In genomic region chr1:30017596-30017995, GRCm38 (mm10) we compare ENCODE assay signal across 19 mouse cellular contexts.
DNase-seq lines count a peak whose midpoint lies in the region; ATAC-seq and TF ChIP-seq lines count a peak whose summit lies in the region.
"Had no signal": no experiment of that assay in that cellular context is flagged by ENCODE, and none has a peak within 500 bp of the region (broad histone marks: within the 10 kb centered on the region; RNA-seq: fewer than 3 reads in every experiment).

No protein-coding gene starts in this region.

- no peaks in the 10 kb centered on the region for H3K27me3 ChIP-seq in embryonic facial prominence, embryonic 14.5 days (replicated peaks; ENCODE audit: control insufficient read depth, insufficient read depth, low read length)
- H3K27me3 ChIP-seq in embryonic facial prominence, embryonic 10.5 days (replicated peaks; ENCODE audit: low read depth, poor library complexity, severe bottlenecking), result no peaks in the 10 kb centered on the region
- no peaks in the 10 kb centered on the region for H3K27me3 ChIP-seq in intestine, postnatal 0 days (replicated peaks; ENCODE audit: control insufficient read depth, insufficient read depth, low read length)
- H3K27me3 ChIP-seq: heart, embryonic 12.5 days; limb, embryonic 15.5 days; midbrain, embryonic 13.5 days had no signal

- H3K4me2 ChIP-seq in embryonic facial prominence, embryonic 14.5 days (ENCODE audit: low read depth, low read length), result no peak overlapping the region
- no peak overlapping the region for H3K4me2 ChIP-seq in intestine, postnatal 0 days (replicated peaks; ENCODE audit: low read depth)
- H3K4me2 ChIP-seq: heart, embryonic 12.5 days; limb, embryonic 15.5 days; midbrain, embryonic 13.5 days had no signal

- intact Hi-C loops in left cerebral cortex, postnatal 4 days (cut with DNase I), result no loop called here
- intact Hi-C loops in left cerebral cortex, postnatal 25 days (cut with DNase I), result no loop called here

- H3K9me3 ChIP-seq in embryonic facial prominence, embryonic 14.5 days (ENCODE audit: control insufficient read depth, low read length), result no peaks in the 10 kb centered on the region
- H3K9me3 ChIP-seq in embryonic facial prominence, embryonic 10.5 days, result no peaks in the 10 kb centered on the region
- no peaks in the 10 kb centered on the region for H3K9me3 ChIP-seq in intestine, postnatal 0 days (ENCODE audit: control insufficient read depth)
- H3K9me3 ChIP-seq: heart, embryonic 12.5 days; limb, embryonic 15.5 days; midbrain, embryonic 13.5 days had no signal

- no peaks in the 10 kb centered on the region for H3K4me1 ChIP-seq in embryonic facial prominence, embryonic 14.5 days (ENCODE audit: control insufficient read depth, insufficient read depth, low read length)
- H3K4me1 ChIP-seq in embryonic facial prominence, embryonic 10.5 days, result no peaks in the 10 kb centered on the region
- no peaks in the 10 kb centered on the region for H3K4me1 ChIP-seq in intestine, postnatal 0 days (replicated peaks; ENCODE audit: control insufficient read depth, insufficient read depth, low read length)
- H3K4me1 ChIP-seq: heart, embryonic 12.5 days; limb, embryonic 15.5 days; midbrain, embryonic 13.5 days had no signal

- H3K27ac ChIP-seq in embryonic facial prominence, embryonic 14.5 days (replicated peaks; ENCODE audit: low read depth, low read length), result no peak overlapping the region
- no peak overlapping the region for H3K27ac ChIP-seq in embryonic facial prominence, embryonic 10.5 days (replicated peaks)
- H3K27ac ChIP-seq in intestine, postnatal 0 days (ENCODE audit: low read depth, low read length), result no peak overlapping the region
- H3K27ac ChIP-seq: limb, embryonic 15.5 days; midbrain, embryonic 13.5 days had no signal

- peak; percentile 93 for DNase-seq in embryonic facial prominence, embryonic 14.5 days (ENCODE audit: low spot score)
- no peak for DNase-seq in embryonic facial prominence, embryonic 10.5 days (ENCODE audit: low spot score)
- DNase-seq in left cerebral cortex, adult 11 months (ENCODE audit: low spot score), result peak; percentile 5
- DNase-seq in left cerebral cortex, postnatal 4 days, result no peak
- DNase-seq in brain, adult 2 months (ENCODE audit: low read depth, low spot score), result peak; percentile 82
- peak; percentile 23 to 75 for DNase-seq in left cerebral cortex, postnatal 25 days (ENCODE audit: low spot score in 2 of 2)
- no peak for DNase-seq in urinary bladder, postnatal 10 days (ENCODE audit: low spot score)
- DNase-seq: cerebellum, adult 9-10 months; gastrocnemius, postnatal 36 days; layer of hippocampus, adult 9-11 months; liver, postnatal 0 days; thymus, postnatal 36 days had no signal

- TF ChIP-seq CTCF in intestine, postnatal 0 days (IDR thresholded peaks at IDR 0.05; ENCODE audit: low read depth), result no peak

- H3K4me3 ChIP-seq in embryonic facial prominence, embryonic 14.5 days (ENCODE audit: low read depth, low read length), result no peak overlapping the region
- H3K4me3 ChIP-seq in embryonic facial prominence, embryonic 10.5 days, result no peak overlapping the region
- no peak overlapping the region for H3K4me3 ChIP-seq in intestine, postnatal 0 days (ENCODE audit: low read depth, low read length)
- H3K4me3 ChIP-seq: heart, embryonic 12.5 days; limb, embryonic 15.5 days; midbrain, embryonic 13.5 days had no signal

- peak; percentile 53; the same call in 1 of the 2 replicates for ATAC-seq in embryonic facial prominence, embryonic 14.5 days (ENCODE audit: low read depth)
- ATAC-seq in intestine, postnatal 0 days, result no peak
- ATAC-seq: activated CD4-positive, CD25-positive, alpha-beta regulatory T cell, adult 4 months; forebrain, embryonic 14.5 days; inflammation-experienced regulatory T-cells, adult 6 months; liver, postnatal 0 days; midbrain, embryonic 13.5 days had no signal

- no peaks in the 10 kb centered on the region for H3K36me3 ChIP-seq in embryonic facial prominence, embryonic 14.5 days (ENCODE audit: control insufficient read depth, insufficient read depth, low read length)
- H3K36me3 ChIP-seq in embryonic facial prominence, embryonic 10.5 days (replicated peaks), result no peaks in the 10 kb centered on the region
- no peaks in the 10 kb centered on the region for H3K36me3 ChIP-seq in intestine, postnatal 0 days (ENCODE audit: control insufficient read depth, insufficient read depth)
- H3K36me3 ChIP-seq: heart, embryonic 12.5 days; limb, embryonic 15.5 days; midbrain, embryonic 13.5 days had no signal

- no peak overlapping the region for H3K9ac ChIP-seq in embryonic facial prominence, embryonic 14.5 days (ENCODE audit: low read depth, low read length)
- H3K9ac ChIP-seq in intestine, postnatal 0 days (ENCODE audit: low read depth, low read length), result no peak overlapping the region
- H3K9ac ChIP-seq: heart, embryonic 12.5 days; limb, embryonic 15.5 days; liver, postnatal 0 days; midbrain, embryonic 13.5 days had no signal

Comparison
In these comparisons a context has a peak if more than half of its experiments do, and no peak if none do; other contexts are left out.
1. DNase-seq: peak in embryonic facial prominence, embryonic 14.5 days (single experiment), left cerebral cortex, adult 11 months (single experiment), brain, adult 2 months (single experiment) and left cerebral cortex, postnatal 25 days (2 of 2); none in embryonic facial prominence, embryonic 10.5 days (single experiment), left cerebral cortex, postnatal 4 days (single experiment) and urinary bladder, postnatal 10 days (single experiment).